Mouse (Mus musculus) liver, embryonic 18 days (tissue): ENCODE results near the gene Taar3. TPM values are rescaled to one million over a fixed set of nuclear protein-coding genes. Genes with fewer than 3 reads are reported as not detected.

Source experiments
- polyA plus RNA-seq: library from polyadenylated mRNA; depleted of rRNA; stranded (reverse); fragments of >200 nt; gene quantifications from 2 replicates; pipeline ENCODE4 v1.2.3, GENCODE M21; 2012; rRNA removed

Gene Taar3
- polyA plus RNA-seq, result not detected in 2 replicates

GRCm38 (mm10) chr10:23949508-23950005 is at the start of gene Taar3:
TSS of gene Taar3 (plus strand) at chr10:23949558.

GRCm38 (mm10) chr10:23920056-23920455 is 29.3 kb upstream of the Taar3 start, which contains the start of gene Taar1:
TSS of gene Taar1 (plus strand) at chr10:23920356.

GRCm38 (mm10) chr10:23938312-23938711 is 11.0 kb upstream of the Taar3 start, which contains the start of gene Taar2:
TSS of gene Taar2 (plus strand) at chr10:23938572.

GRCm38 (mm10) chr10:23960444-23960915 is 11.1 kb downstream of the Taar3 start, which contains the start of gene Taar4:
TSS of gene Taar4 (plus strand) at chr10:23960494.

GRCm38 (mm10) chr10:23970656-23971165 is 21.4 kb downstream of the Taar3 start, which contains the start of gene Taar5:
TSS of gene Taar5 (plus strand) at chr10:23970706.

GRCm38 (mm10) chr10:23985546-23985945 is 36.2 kb downstream of the Taar3 start, which contains the start of gene Taar6:
TSS of gene Taar6 (minus strand) at chr10:23985646.

GRCm38 (mm10) chr10:23993381-23993780 is 44.0 kb downstream of the Taar3 start, which contains the start of gene Taar7a:
TSS of gene Taar7a (minus strand) at chr10:23993481.

DNA sequence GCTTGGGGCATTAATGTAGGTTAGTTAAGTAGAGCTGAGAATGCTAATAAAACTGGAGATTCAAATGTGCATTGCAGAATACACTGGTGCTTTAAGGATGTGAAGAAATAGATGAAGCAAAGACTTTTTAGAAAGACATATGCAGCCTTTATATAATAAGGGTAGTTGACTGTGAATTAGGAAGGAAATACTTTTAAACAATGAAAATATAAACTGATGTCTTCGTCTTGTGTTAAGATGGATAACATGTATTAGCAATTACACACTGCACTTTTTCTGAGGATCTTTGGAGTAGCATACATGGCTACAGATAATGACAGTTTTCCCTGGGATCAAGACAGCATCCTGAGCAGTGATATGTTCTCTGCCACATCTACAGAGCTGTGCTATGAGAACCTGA is 50.3 kb downstream of the Taar3 start, which contains the start of gene Taar7b:
TSS of gene Taar7b (plus strand) at position 301 of the 400 bp plus-strand sequence.

Other genes starting within 250 kb of the Taar3 start
- 3,007 and 3,504 TPM in 2 replicates for gene Rps12, start 162.3 kb upstream of the Taar3 start, polyA plus RNA-seq
- gene Slc18b1, start 152.6 kb upstream of the Taar3 start, polyA plus RNA-seq, result 2.1 and 2.2 TPM in 2 replicates
- gene Vnn3, start 98.1 kb upstream of the Taar3 start, polyA plus RNA-seq, result 77.4 and 81.1 TPM in 2 replicates
- 25.8 and 28.8 TPM in 2 replicates for gene Vnn1, start 54.9 kb upstream of the Taar3 start, polyA plus RNA-seq
- gene Taar1, start 29.2 kb upstream of the Taar3 start, polyA plus RNA-seq, result not detected in 2 replicates
- 0.03 TPM in 1 of 2 replicates, not detected in the other for gene Taar2, start 11.0 kb upstream of the Taar3 start, polyA plus RNA-seq
- gene Taar4, start 10.9 kb downstream of the Taar3 start, polyA plus RNA-seq, result not detected in 2 replicates
- gene Taar5, start 21.1 kb downstream of the Taar3 start, polyA plus RNA-seq, result not detected in 2 replicates
- gene Taar6, start 36.1 kb downstream of the Taar3 start, polyA plus RNA-seq, result not detected in 2 replicates
- gene Taar7a, start 43.9 kb downstream of the Taar3 start, polyA plus RNA-seq, result not detected in 2 replicates
- gene Taar7b, start 50.4 kb downstream of the Taar3 start, polyA plus RNA-seq, result not detected in 2 replicates
- not detected in 2 replicates for gene Taar7d, start 77.7 kb downstream of the Taar3 start, polyA plus RNA-seq
- gene Taar7e, start 88.1 kb downstream of the Taar3 start, polyA plus RNA-seq, result not detected in 2 replicates
- gene Taar7f, start 100.0 kb downstream of the Taar3 start, polyA plus RNA-seq, result not detected in 2 replicates
- not detected in 2 replicates for gene Taar8a, start 126.9 kb downstream of the Taar3 start, polyA plus RNA-seq
- not detected in 2 replicates for gene Taar8b, start 142.7 kb downstream of the Taar3 start, polyA plus RNA-seq
- not detected in 2 replicates for gene Taar8c, start 152.4 kb downstream of the Taar3 start, polyA plus RNA-seq
- not detected in 2 replicates for gene Taar9, start 160.0 kb downstream of the Taar3 start, polyA plus RNA-seq
- 28.7 and 37.4 TPM in 2 replicates for gene Stx7, start 199.7 kb downstream of the Taar3 start, polyA plus RNA-seq